Mouse (Mus musculus): ENCODE data around the gene Pde6h. TPM values are rescaled to one million over a fixed set of nuclear protein-coding genes. Genes with fewer than 3 reads are reported as not detected.

Pde6h gene
- polyA plus RNA-seq, 1 experiment, result 0.12 TPM

GRCm38 (mm10) chr6:136957062-136957461 lies 33.4 kb downstream of the Pde6h start:
- Histone ChIP-seq H3K4me3 (no peak overlapping the region), H3K4me2 (ENCODE audit: low read depth) (peak overlapping the region; percentile 46), H3K79me2 (ENCODE audit: control insufficient read depth, insufficient read depth) (no peaks in the 10 kb centered on the region), H3K36me3 (ENCODE audit: control insufficient read depth, insufficient read depth) (no peaks in the 10 kb centered on the region), H3ac (ENCODE audit: control insufficient read depth, insufficient read length) (no peak overlapping the region), H3K27me3 (ENCODE audit: control insufficient read depth, insufficient read depth, insufficient read length) (no peaks in the 10 kb centered on the region)
- TF ChIP-seq USF1 (IDR thresholded peaks at IDR 0.05; ENCODE audit: low read depth) (no peak), E2F4 (IDR thresholded peaks at IDR 0.05; ENCODE audit: insufficient read depth) (no peak), MYOD1 (IDR thresholded peaks at IDR 0.05; ENCODE audit: control insufficient read depth in 1 of 3, insufficient read length in 2 of 3, low read depth in 2 of 3) (no peak), SRF (IDR thresholded peaks at IDR 0.05; ENCODE audit: control insufficient read depth, insufficient read length, low read depth) (no peak), POLR2AphosphoS2 (IDR thresholded peaks at IDR 0.05; ENCODE audit: insufficient read length, low read depth) (no peak), TCF12 (IDR thresholded peaks at IDR 0.05; ENCODE audit: insufficient read depth, poor library complexity, severe bottlenecking) (no peak), REST (IDR thresholded peaks at IDR 0.05; ENCODE audit: insufficient read depth, insufficient read length) (no peak)

- TF ChIP-seq MYOD1 (IDR thresholded peaks at IDR 0.05; ENCODE audit: control insufficient read depth in 1 of 3, insufficient read length in 2 of 3, low read depth in 2 of 3) (no peak), POLR2A (IDR thresholded peaks at IDR 0.05; ENCODE audit: insufficient read length, low read depth) (no peak), REST (IDR thresholded peaks at IDR 0.05; ENCODE audit: insufficient read depth, insufficient read length) (no peak), USF1 (IDR thresholded peaks at IDR 0.05; ENCODE audit: low read depth) (no peak), E2F4 (IDR thresholded peaks at IDR 0.05; ENCODE audit: insufficient read depth) (no peak), POLR2AphosphoS2 (IDR thresholded peaks at IDR 0.05; ENCODE audit: insufficient read length, low read depth) (no peak), SRF (IDR thresholded peaks at IDR 0.05; ENCODE audit: control insufficient read depth, insufficient read length, low read depth) (no peak), CEBPB (IDR thresholded peaks at IDR 0.05; ENCODE audit: insufficient read depth, poor library complexity, severe bottlenecking) (no peak), MYOG (IDR thresholded peaks at IDR 0.05; ENCODE audit: control insufficient read depth in 1 of 3, insufficient read depth in 1 of 3, insufficient read length in 2 of 3, low read depth in 2 of 3) (no peak), TCF3 (IDR thresholded peaks at IDR 0.05; ENCODE audit: insufficient read length, low read depth) (no peak), TCF12 (IDR thresholded peaks at IDR 0.05; ENCODE audit: insufficient read depth, poor library complexity, severe bottlenecking) (no peak), MAX (IDR thresholded peaks at IDR 0.05; ENCODE audit: low read depth) (no peak)
These were observed 35.5 kb downstream of the Pde6h start for GRCm38 (mm10) chr6:136959131-136959530.

GRCm38 (mm10) chr6:136962957-136963356 lies 39.3 kb downstream of the Pde6h start:
- Histone ChIP-seq H3K36me3 (ENCODE audit: control insufficient read depth, insufficient read depth) (no peaks in the 10 kb centered on the region), H3K4me2 (ENCODE audit: low read depth) (no peak overlapping the region)
- TF ChIP-seq POLR2A (IDR thresholded peaks at IDR 0.05; ENCODE audit: insufficient read length, low read depth), result no peak
- no peak for TF ChIP-seq TCF12 (IDR thresholded peaks at IDR 0.05; ENCODE audit: insufficient read depth, poor library complexity, severe bottlenecking)
- TF ChIP-seq MYOD1 (IDR thresholded peaks at IDR 0.05; ENCODE audit: control insufficient read depth in 1 of 3, insufficient read length in 2 of 3, low read depth in 2 of 3), result no peak
- TF ChIP-seq CEBPB (IDR thresholded peaks at IDR 0.05; ENCODE audit: insufficient read depth, poor library complexity, severe bottlenecking), result no peak
- no peak for TF ChIP-seq E2F4 (IDR thresholded peaks at IDR 0.05; ENCODE audit: insufficient read depth)
- TF ChIP-seq REST (IDR thresholded peaks at IDR 0.05; ENCODE audit: insufficient read depth, insufficient read length), result no peak
- TF ChIP-seq TCF3 (IDR thresholded peaks at IDR 0.05; ENCODE audit: insufficient read length, low read depth), result no peak
- no peak for TF ChIP-seq USF1 (IDR thresholded peaks at IDR 0.05; ENCODE audit: low read depth)
- no peak for TF ChIP-seq MYOG (IDR thresholded peaks at IDR 0.05; ENCODE audit: control insufficient read depth in 1 of 3, insufficient read depth in 1 of 3, insufficient read length in 2 of 3, low read depth in 2 of 3)
- no peak for TF ChIP-seq POLR2AphosphoS2 (IDR thresholded peaks at IDR 0.05; ENCODE audit: insufficient read length, low read depth)
- TF ChIP-seq SRF (IDR thresholded peaks at IDR 0.05; ENCODE audit: control insufficient read depth, insufficient read length, low read depth), result no peak
- TF ChIP-seq MAX (IDR thresholded peaks at IDR 0.05; ENCODE audit: low read depth), result no peak

More at GRCm38 (mm10) chr6:136959131-136959530, 35.5 kb downstream of the Pde6h start:
- no peaks in the 10 kb centered on the region for H3K36me3 ChIP-seq (ENCODE audit: control insufficient read depth, insufficient read depth)
- H3K4me3 ChIP-seq, result no peak overlapping the region
- H3K4me2 ChIP-seq (ENCODE audit: low read depth), result peak overlapping the region; percentile 21
- H3K27me3 ChIP-seq (ENCODE audit: control insufficient read depth, insufficient read depth, insufficient read length), result no peaks in the 10 kb centered on the region
- H3K79me2 ChIP-seq (ENCODE audit: control insufficient read depth, insufficient read depth), result no peaks in the 10 kb centered on the region
- no peak overlapping the region for H3ac ChIP-seq (ENCODE audit: control insufficient read depth, insufficient read length)

GRCm38 (mm10) chr6:136964609-136965510 lies 41.2 kb downstream of the Pde6h start:
- Histone ChIP-seq H3K36me3 (ENCODE audit: control insufficient read depth, insufficient read depth) (no peaks in the 10 kb centered on the region), H3K4me2 (ENCODE audit: low read depth) (no peak overlapping the region), H3K27me3 (ENCODE audit: control insufficient read depth, insufficient read depth, insufficient read length) (no peaks in the 10 kb centered on the region), H3K4me3 (no peak overlapping the region), H3K79me2 (ENCODE audit: control insufficient read depth, insufficient read depth) (no peaks in the 10 kb centered on the region), H3ac (ENCODE audit: control insufficient read depth, insufficient read length) (no peak overlapping the region)
- TF ChIP-seq TCF3 (IDR thresholded peaks at IDR 0.05; ENCODE audit: insufficient read length, low read depth) (no peak), MAX (IDR thresholded peaks at IDR 0.05; ENCODE audit: low read depth) (no peak), MYOD1 (IDR thresholded peaks at IDR 0.05; ENCODE audit: control insufficient read depth in 1 of 3, insufficient read length in 2 of 3, low read depth in 2 of 3) (no peak), TCF12 (IDR thresholded peaks at IDR 0.05; ENCODE audit: insufficient read depth, poor library complexity, severe bottlenecking) (no peak)

More at GRCm38 (mm10) chr6:136962957-136963356, 39.3 kb downstream of the Pde6h start:
- Histone ChIP-seq H3K4me3 (no peak overlapping the region), H3K79me2 (ENCODE audit: control insufficient read depth, insufficient read depth) (no peaks in the 10 kb centered on the region), H3K27me3 (ENCODE audit: control insufficient read depth, insufficient read depth, insufficient read length) (no peaks in the 10 kb centered on the region), H3ac (ENCODE audit: control insufficient read depth, insufficient read length) (no peak overlapping the region)
